ENCODE assay signal across 8 mouse cellular contexts in the genomic region with DNA sequence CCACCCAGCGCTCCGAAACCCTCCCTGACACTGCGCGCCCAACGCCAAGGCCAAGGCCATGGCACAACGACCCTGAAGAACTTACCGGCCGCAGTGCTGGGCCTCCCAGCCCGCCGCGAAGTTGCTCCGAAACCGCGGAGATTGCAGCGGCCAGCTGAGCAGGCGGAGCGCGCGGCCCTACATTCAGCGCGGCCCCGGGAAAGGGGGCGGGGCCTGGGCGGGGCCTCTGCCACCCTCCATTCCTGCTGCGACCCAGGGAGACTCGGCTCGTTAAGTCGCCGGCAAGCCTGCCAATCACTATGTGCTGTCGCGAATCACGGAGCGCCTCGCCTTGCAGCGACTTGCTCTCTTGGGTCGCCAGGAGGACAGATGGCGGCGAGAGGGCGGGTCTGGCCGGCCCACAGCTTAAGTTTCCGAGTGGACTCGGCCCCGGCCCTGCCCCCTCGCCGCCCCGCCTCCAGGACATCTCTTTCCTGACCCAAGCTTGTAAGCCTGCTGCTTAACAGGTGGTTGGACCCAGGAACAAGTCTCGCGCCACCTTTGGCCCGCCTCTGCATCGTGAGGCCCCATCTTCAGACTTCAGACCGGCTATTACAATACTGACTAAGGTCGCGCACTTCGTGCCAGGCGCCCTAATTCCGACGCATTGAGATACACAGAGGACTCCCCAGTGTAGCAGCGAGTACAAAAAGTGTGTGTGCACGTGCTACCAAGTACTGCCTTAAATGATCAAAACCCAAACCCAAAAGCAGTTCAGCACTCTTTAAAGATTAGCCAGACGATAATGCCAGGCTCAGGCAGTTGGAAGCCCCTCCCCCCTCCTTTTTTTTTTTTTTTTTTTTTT. TPM values are rescaled to one million over a fixed set of nuclear protein-coding genes. Genes with fewer than 3 reads are reported as not detected.
DNase-seq lines count a peak whose midpoint lies in the region; ATAC-seq and TF ChIP-seq lines count a peak whose summit lies in the region.

A gene (minus strand): TSS at position 425 of the 844 bp plus-strand sequence.

- 0 out of 2 replicates have a peak, but pooled peaks cover 4% of the 10 kb centered on the region for H3K4me1 ChIP-seq in bone marrow macrophage, adult 2 months (ENCODE audit: control insufficient read depth, insufficient read depth, low read length)
- H3K4me1 ChIP-seq in embryonic fibroblast, embryonic 13.5 days (ENCODE audit: control insufficient read depth, insufficient read depth, low read length), result no peaks in the 10 kb centered on the region
- peaks cover 4% of the 10 kb centered on the region for H3K4me1 ChIP-seq in heart, embryonic 11.5 days (ENCODE audit: control insufficient read depth, insufficient read depth, low read length)
- H3K4me1 ChIP-seq in kidney, embryonic 15.5 days, result peaks cover 39% of the 10 kb centered on the region
- H3K4me1 ChIP-seq in limb, embryonic 15.5 days, result peaks cover 13% of the 10 kb centered on the region; the same call in 1 of the 2 replicates
- H3K4me1 ChIP-seq in midbrain, postnatal 0 days (ENCODE audit: insufficient read depth, low read length), result no peaks in the 10 kb centered on the region

- H3K27me3 ChIP-seq in heart, embryonic 11.5 days (ENCODE audit: control insufficient read depth, insufficient read depth, low read length), result no peaks in the 10 kb centered on the region
- no peaks in the 10 kb centered on the region for H3K27me3 ChIP-seq in kidney, embryonic 15.5 days
- no peaks in the 10 kb centered on the region for H3K27me3 ChIP-seq in limb, embryonic 15.5 days
- H3K27me3 ChIP-seq in midbrain, postnatal 0 days (ENCODE audit: insufficient read depth, low read length), result no peaks in the 10 kb centered on the region

- under 1% methylated on average over 54 of the region's 60 CpGs for WGBS in heart, embryonic 11.5 days (ENCODE audit: insufficient replicate concordance)
- under 1% methylated on average over 59 of the region's 60 CpGs for WGBS in kidney, embryonic 15.5 days
- 2% methylated on average over 59 of the region's 60 CpGs for WGBS in limb, embryonic 15.5 days
- WGBS in midbrain, postnatal 0 days, result 1% methylated on average over 60 of the region's 60 CpGs

- ATAC-seq in heart, embryonic 11.5 days (replicated peaks; ENCODE audit: insufficient number of reproducible peaks, low FRiP score, low TSS enrichment), result peak; percentile 94
- peak; percentile 97 for ATAC-seq in kidney, embryonic 15.5 days (replicated peaks; ENCODE audit: low FRiP score)
- peak; percentile 96 for ATAC-seq in limb, embryonic 15.5 days (ENCODE audit: insufficient number of reproducible peaks, low FRiP score, low TSS enrichment, low read depth)
- ATAC-seq in midbrain, postnatal 0 days (ENCODE audit: low FRiP score), result peak; percentile 99

- DNase-seq in 416B (ENCODE audit: low read depth), result peak; percentile 94
- DNase-seq in midbrain, postnatal 0 days (ENCODE audit: low spot score), result peak; percentile 98
- peak; percentile 58 to 89 for DNase-seq in spleen, postnatal 10 days (ENCODE audit: low spot score in 2 of 2)

- H3K4me3 ChIP-seq in bone marrow macrophage, adult 2 months (ENCODE audit: insufficient read depth, low read length), result peak within 1 kb of the TSS; percentile 70
- H3K4me3 ChIP-seq in embryonic fibroblast, embryonic 13.5 days (ENCODE audit: insufficient read depth, low read length), result peak within 1 kb of the TSS; percentile 60
- H3K4me3 ChIP-seq in heart, embryonic 11.5 days (ENCODE audit: low read depth, low read length), result peak within 1 kb of the TSS; percentile 80
- H3K4me3 ChIP-seq in kidney, embryonic 15.5 days (replicated peaks), result peak within 1 kb of the TSS; percentile 84
- peak within 1 kb of the TSS; percentile 75 for H3K4me3 ChIP-seq in limb, embryonic 15.5 days
- peak within 1 kb of the TSS; percentile 59 for H3K4me3 ChIP-seq in midbrain, postnatal 0 days (ENCODE audit: low read depth, low read length)

- H3K36me3 ChIP-seq in heart, embryonic 11.5 days (ENCODE audit: control insufficient read depth, insufficient read depth, low read length), result no peaks in the 10 kb centered on the region
- H3K36me3 ChIP-seq in kidney, embryonic 15.5 days, result no peaks in the 10 kb centered on the region
- H3K36me3 ChIP-seq in limb, embryonic 15.5 days, result no peaks in the 10 kb centered on the region
- no peaks in the 10 kb centered on the region for H3K36me3 ChIP-seq in midbrain, postnatal 0 days (ENCODE audit: insufficient read depth, low read length)

- no peak for TF ChIP-seq CTCF in bone marrow macrophage, adult 2 months (IDR thresholded peaks at IDR 0.05; ENCODE audit: low read depth, low read length)
- no peak for TF ChIP-seq CTCF in embryonic fibroblast, embryonic 13.5 days (IDR thresholded peaks at IDR 0.05; ENCODE audit: borderline replicate concordance, insufficient read depth, low read length)
- TF ChIP-seq CTCF in midbrain, postnatal 0 days (IDR thresholded peaks at IDR 0.05), result peak; percentile 37; the same call in 1 of the 2 replicates

- H3K4me2 ChIP-seq in heart, embryonic 11.5 days, result peak within 1 kb of the TSS; percentile 97
- peak within 1 kb of the TSS; percentile 88 for H3K4me2 ChIP-seq in kidney, embryonic 15.5 days
- peak within 1 kb of the TSS; percentile 91 for H3K4me2 ChIP-seq in limb, embryonic 15.5 days
- H3K4me2 ChIP-seq in midbrain, postnatal 0 days (ENCODE audit: low read depth, low read length, poor library complexity, severe bottlenecking), result peak within 1 kb of the TSS; percentile 99

- no peak for TF ChIP-seq POLR2A in bone marrow macrophage, adult 2 months (IDR thresholded peaks at IDR 0.05; ENCODE audit: borderline replicate concordance, low read depth, low read length)
- peak; percentile 94 for TF ChIP-seq POLR2A in embryonic fibroblast, embryonic 13.5 days (IDR thresholded peaks at IDR 0.05; ENCODE audit: low read depth, low read length)

- peak within 1 kb of the TSS; percentile 87 for H3K9ac ChIP-seq in heart, embryonic 11.5 days (ENCODE audit: low read depth, low read length)
- H3K9ac ChIP-seq in kidney, embryonic 15.5 days, result peak within 1 kb of the TSS; percentile 69
- peak within 1 kb of the TSS; percentile 62 for H3K9ac ChIP-seq in limb, embryonic 15.5 days
- peak within 1 kb of the TSS; percentile 54 for H3K9ac ChIP-seq in midbrain, postnatal 0 days (replicated peaks; ENCODE audit: low read length, poor library complexity, severe bottlenecking)

- no peaks in the 10 kb centered on the region for H3K9me3 ChIP-seq in heart, embryonic 11.5 days (replicated peaks; ENCODE audit: control insufficient read depth, low read length)
- H3K9me3 ChIP-seq in kidney, embryonic 15.5 days (replicated peaks), result no peaks in the 10 kb centered on the region
- H3K9me3 ChIP-seq in limb, embryonic 15.5 days, result no peaks in the 10 kb centered on the region
- no peaks in the 10 kb centered on the region for H3K9me3 ChIP-seq in midbrain, postnatal 0 days (ENCODE audit: low read length)

- no peak within 1 kb of the TSS for H3K27ac ChIP-seq in bone marrow macrophage, adult 2 months (ENCODE audit: insufficient read depth, low read depth, low read length)
- H3K27ac ChIP-seq in embryonic fibroblast, embryonic 13.5 days (ENCODE audit: insufficient read depth, low read length), result no peak within 1 kb of the TSS
- 0 out of 2 replicates have a peak within 1 kb of the TSS, but pooled peaks have one; percentile 11 for H3K27ac ChIP-seq in heart, embryonic 11.5 days (ENCODE audit: low read depth, low read length)
- H3K27ac ChIP-seq in kidney, embryonic 15.5 days, result peak within 1 kb of the TSS; percentile 85
- peak within 1 kb of the TSS; percentile 71; the same call in 1 of the 2 replicates for H3K27ac ChIP-seq in limb, embryonic 15.5 days
- no peak within 1 kb of the TSS for H3K27ac ChIP-seq in midbrain, postnatal 0 days (ENCODE audit: low read depth, low read length)

RNA-seq across cellular contexts. Expression of the gene that starts here (rescaled TPM):
- 3.6 and 4.3 TPM in 2 replicates for polyA plus RNA-seq in bone marrow macrophage, adult 2 months (2012; ENCODE audit: insufficient read depth, insufficient read length, missing spikeins)
- polyA plus RNA-seq in embryonic fibroblast, embryonic 13.5 days (2011; ENCODE audit: insufficient read length, low read depth, missing spikeins), result 23.7 and 26.4 TPM in 2 replicates
- 23.8 and 28.5 TPM in 2 replicates for polyA plus RNA-seq in heart, embryonic 11.5 days (2014; fragmentation: Nextera tagmentation; extraction: Ambion mirVana)
- polyA plus RNA-seq in kidney, embryonic 15.5 days (2015; fragmentation: Nextera tagmentation; extraction: Ambion mirVana), result 18.3 and 19.5 TPM in 2 replicates
- 11.6 and 13.3 TPM in 2 replicates for polyA plus RNA-seq in limb, embryonic 15.5 days (2015; fragmentation: Nextera tagmentation; extraction: Ambion mirVana)
- 11.3 and 14.0 TPM in 2 replicates for total RNA-seq in midbrain, postnatal 0 days (2014; rRNA removed)
- polyA plus RNA-seq in midbrain, postnatal 0 days (2015; fragmentation: Nextera tagmentation; extraction: Ambion mirVana), result 11.9 and 12.8 TPM in 2 replicates

Comparison
In these comparisons a context has a peak if more than half of its experiments do, and no peak if none do; other contexts are left out.
1. H3K27ac ChIP-seq: peak in heart, embryonic 11.5 days (single experiment), kidney, embryonic 15.5 days (single experiment) and limb, embryonic 15.5 days (single experiment); none in bone marrow macrophage, adult 2 months (single experiment), embryonic fibroblast, embryonic 13.5 days (single experiment) and midbrain, postnatal 0 days (single experiment).
2. Peak in every context shown above with its lines, with median percentiles within 50 percentile points of each other: DNase-seq, H3K4me3 ChIP-seq, ATAC-seq, H3K4me2 ChIP-seq and H3K9ac ChIP-seq.